Mouse (Mus musculus): ENCODE measurements around the gene Ankrd2. TPM values are rescaled to one million over a fixed set of nuclear protein-coding genes. Genes with fewer than 3 reads are reported as not detected.

The Ankrd2 gene
- polyA plus RNA-seq, 1 experiment = 6.8 TPM

- DNase-seq (ENCODE audit: low read depth in 1 of 2, low spot score in 2 of 2) = no peak
- 75% methylated on average over 6 of the region's 6 CpGs for WGBS
- H3K4me1 ChIP-seq (ENCODE audit: control insufficient read depth, insufficient read depth, insufficient read length) = peaks cover 8% of the 10 kb centered on the region; the same call in 1 of the 2 replicates
- no peaks in the 10 kb centered on the region for H3K27me3 ChIP-seq (ENCODE audit: control insufficient read depth, insufficient read depth, low read length)
- H3K27ac ChIP-seq (ENCODE audit: insufficient read depth, low read length) = no peak overlapping the region
- H3K4me3 ChIP-seq (ENCODE audit: extremely low read depth, insufficient read depth, insufficient read length) = no peak overlapping the region
- TF ChIP-seq POLR2A (IDR thresholded peaks at IDR 0.05; ENCODE audit: low read depth, low read length) = no peak
- no peak for TF ChIP-seq CTCF (IDR thresholded peaks at IDR 0.05; ENCODE audit: extremely low read depth, insufficient read depth, insufficient read length, insufficient replicate concordance)
- H3K36me3 ChIP-seq (ENCODE audit: control insufficient read depth, insufficient read depth, low read length) = no peaks in the 10 kb centered on the region
These were observed 31.5 kb upstream of the Ankrd2 start for GRCm38 (mm10) chr19:42004258-42004657.

- Histone ChIP-seq H3K4me1 (ENCODE audit: control insufficient read depth, insufficient read depth, insufficient read length) (peaks cover 8% of the 10 kb centered on the region; the same call in 1 of the 2 replicates), H3K27ac (ENCODE audit: insufficient read depth, low read length) (no peak overlapping the region), H3K36me3 (ENCODE audit: control insufficient read depth, insufficient read depth, low read length) (no peaks in the 10 kb centered on the region), H3K4me3 (ENCODE audit: extremely low read depth, insufficient read depth, insufficient read length) (no peak overlapping the region), H3K27me3 (ENCODE audit: control insufficient read depth, insufficient read depth, low read length) (no peaks in the 10 kb centered on the region)
- WGBS = 9% methylated on average over 3 of the region's 3 CpGs
- TF ChIP-seq CTCF (IDR thresholded peaks at IDR 0.05; ENCODE audit: extremely low read depth, insufficient read depth, insufficient read length, insufficient replicate concordance) (no peak), POLR2A (IDR thresholded peaks at IDR 0.05; ENCODE audit: low read depth, low read length) (no peak)
- no peak for DNase-seq (ENCODE audit: low read depth in 1 of 2, low spot score in 2 of 2)
These were observed 30.2 kb upstream of the Ankrd2 start for GRCm38 (mm10) chr19:42005616-42006015.

GRCm38 (mm10) chr19:42006568-42006967, 29.2 kb upstream of the Ankrd2 start:
- no peak overlapping the region for H3K27ac ChIP-seq (ENCODE audit: insufficient read depth, low read length)
- H3K27me3 ChIP-seq (ENCODE audit: control insufficient read depth, insufficient read depth, low read length) = no peaks in the 10 kb centered on the region
- no peak for DNase-seq (ENCODE audit: low read depth in 1 of 2, low spot score in 2 of 2)
- no peak overlapping the region for H3K4me3 ChIP-seq (ENCODE audit: extremely low read depth, insufficient read depth, insufficient read length)
- H3K4me1 ChIP-seq (ENCODE audit: control insufficient read depth, insufficient read depth, insufficient read length) = peaks cover 8% of the 10 kb centered on the region; the same call in 1 of the 2 replicates
- WGBS = 86% methylated on average over 8 of the region's 8 CpGs
- H3K36me3 ChIP-seq (ENCODE audit: control insufficient read depth, insufficient read depth, low read length) = no peaks in the 10 kb centered on the region
- TF ChIP-seq POLR2A (IDR thresholded peaks at IDR 0.05; ENCODE audit: low read depth, low read length) = no peak
- no peak for TF ChIP-seq CTCF (IDR thresholded peaks at IDR 0.05; ENCODE audit: extremely low read depth, insufficient read depth, insufficient read length, insufficient replicate concordance)

- WGBS = 81% methylated on average over 3 of the region's 3 CpGs
- no peak overlapping the region for H3K27ac ChIP-seq (ENCODE audit: insufficient read depth, low read length)
- TF ChIP-seq POLR2A (IDR thresholded peaks at IDR 0.05; ENCODE audit: low read depth, low read length) = no peak
- TF ChIP-seq CTCF (IDR thresholded peaks at IDR 0.05; ENCODE audit: extremely low read depth, insufficient read depth, insufficient read length, insufficient replicate concordance) = no peak
- peaks cover 8% of the 10 kb centered on the region; the same call in 1 of the 2 replicates for H3K4me1 ChIP-seq (ENCODE audit: control insufficient read depth, insufficient read depth, insufficient read length)
- DNase-seq (ENCODE audit: low read depth in 1 of 2, low spot score in 2 of 2) = no peak
- H3K36me3 ChIP-seq (ENCODE audit: control insufficient read depth, insufficient read depth, low read length) = no peaks in the 10 kb centered on the region
- no peaks in the 10 kb centered on the region for H3K27me3 ChIP-seq (ENCODE audit: control insufficient read depth, insufficient read depth, low read length)
- H3K4me3 ChIP-seq (ENCODE audit: extremely low read depth, insufficient read depth, insufficient read length) = no peak overlapping the region
These were observed 27.2 kb upstream of the Ankrd2 start for GRCm38 (mm10) chr19:42008586-42008985.

GRCm38 (mm10) chr19:42009067-42009466, 26.7 kb upstream of the Ankrd2 start:
- Histone ChIP-seq H3K4me3 (ENCODE audit: extremely low read depth, insufficient read depth, insufficient read length) (no peak overlapping the region), H3K27ac (ENCODE audit: insufficient read depth, low read length) (no peak overlapping the region)
- 65% methylated on average over 7 of the region's 7 CpGs for WGBS

GRCm38 (mm10) chr19:42010436-42010835, 25.4 kb upstream of the Ankrd2 start:
- no peaks in the 10 kb centered on the region for H3K27me3 ChIP-seq (ENCODE audit: control insufficient read depth, insufficient read depth, low read length)
- H3K36me3 ChIP-seq (ENCODE audit: control insufficient read depth, insufficient read depth, low read length) = no peaks in the 10 kb centered on the region
- no peak overlapping the region for H3K27ac ChIP-seq (ENCODE audit: insufficient read depth, low read length)
- peaks cover 6% of the 10 kb centered on the region; the same call in 1 of the 2 replicates for H3K4me1 ChIP-seq (ENCODE audit: control insufficient read depth, insufficient read depth, insufficient read length)
- DNase-seq (ENCODE audit: low read depth in 1 of 2, low spot score in 2 of 2) = no peak
- H3K4me3 ChIP-seq (ENCODE audit: extremely low read depth, insufficient read depth, insufficient read length) = no peak overlapping the region
- WGBS = 86% methylated on average over 4 of the region's 4 CpGs
- TF ChIP-seq CTCF (IDR thresholded peaks at IDR 0.05; ENCODE audit: extremely low read depth, insufficient read depth, insufficient read length, insufficient replicate concordance) = no peak
- no peak for TF ChIP-seq POLR2A (IDR thresholded peaks at IDR 0.05; ENCODE audit: low read depth, low read length)

More at GRCm38 (mm10) chr19:42009067-42009466, 26.7 kb upstream of the Ankrd2 start:
- H3K36me3 ChIP-seq (ENCODE audit: control insufficient read depth, insufficient read depth, low read length) = no peaks in the 10 kb centered on the region
- peaks cover 8% of the 10 kb centered on the region; the same call in 1 of the 2 replicates for H3K4me1 ChIP-seq (ENCODE audit: control insufficient read depth, insufficient read depth, insufficient read length)
- H3K27me3 ChIP-seq (ENCODE audit: control insufficient read depth, insufficient read depth, low read length) = no peaks in the 10 kb centered on the region
- DNase-seq (ENCODE audit: low read depth in 1 of 2, low spot score in 2 of 2) = no peak
- TF ChIP-seq POLR2A (IDR thresholded peaks at IDR 0.05; ENCODE audit: low read depth, low read length) (no peak), CTCF (IDR thresholded peaks at IDR 0.05; ENCODE audit: extremely low read depth, insufficient read depth, insufficient read length, insufficient replicate concordance) (no peak)

GRCm38 (mm10) chr19:42011123-42011522, 24.7 kb upstream of the Ankrd2 start:
- H3K27ac ChIP-seq (ENCODE audit: insufficient read depth, low read length) = no peak overlapping the region
- 0 out of 2 replicates have a peak, but pooled peaks cover 2% of the 10 kb centered on the region for H3K4me1 ChIP-seq (ENCODE audit: control insufficient read depth, insufficient read depth, insufficient read length)
- whole genome bisulfite sequencing = 92% methylated on average over 7 of the region's 7 CpGs
- DNase-seq (ENCODE audit: low read depth in 1 of 2, low spot score in 2 of 2) = no peak
- no peaks in the 10 kb centered on the region for H3K36me3 ChIP-seq (ENCODE audit: control insufficient read depth, insufficient read depth, low read length)
- no peak overlapping the region for H3K4me3 ChIP-seq (ENCODE audit: extremely low read depth, insufficient read depth, insufficient read length)
- TF ChIP-seq POLR2A (IDR thresholded peaks at IDR 0.05; ENCODE audit: low read depth, low read length) (no peak), CTCF (IDR thresholded peaks at IDR 0.05; ENCODE audit: extremely low read depth, insufficient read depth, insufficient read length, insufficient replicate concordance) (no peak)
- no peaks in the 10 kb centered on the region for H3K27me3 ChIP-seq (ENCODE audit: control insufficient read depth, insufficient read depth, low read length)
